Mouse (Mus musculus) neutrophil, adult 83 days (primary cell): Measurements from ENCODE around the gene Arhgap44. TPM values are rescaled to one million over a fixed set of nuclear protein-coding genes. Genes with fewer than 3 reads are reported as not detected.

Source experiments
- total RNA-seq, 2 experiments: library from RNA; stranded (reverse); gene quantifications; one replicate each; pipeline ENCODE4 v1.2.4; 2023

Arhgap44 gene
- total RNA-seq = not detected

GRCm38 (mm10) chr11:65162767-65163120, at the start of gene Arhgap44:
Arhgap44 (minus strand) TSS chr11:65162961.

GRCm38 (mm10) chr11:65159791-65160190, 3.0 kb downstream of the Arhgap44 start, which contains the start of gene 1700086D15Rik:
1700086D15Rik (minus strand) TSS chr11:65159891.

GRCm38 (mm10) chr11:64978720-64979488, 183.9 kb downstream of the Arhgap44 start, which contains the start of gene Elac2:
Elac2 (plus strand) TSS chr11:64979038.

Other genes starting within 250 kb of the Arhgap44 start
- 10 to 100 TPM in 1 of 2 experiments, 1 to 10 TPM in 1; 6.7 to 12.3 TPM for gene Elac2, start 183.9 kb downstream of the Arhgap44 start, total RNA-seq
- gene 1700086D15Rik, start 3.1 kb downstream of the Arhgap44 start, total RNA-seq = not detected
- gene Myocd, start 107.0 kb upstream of the Arhgap44 start, total RNA-seq = not detected